8 mouse cellular contexts compared by ENCODE assay signal in the genomic region with DNA sequence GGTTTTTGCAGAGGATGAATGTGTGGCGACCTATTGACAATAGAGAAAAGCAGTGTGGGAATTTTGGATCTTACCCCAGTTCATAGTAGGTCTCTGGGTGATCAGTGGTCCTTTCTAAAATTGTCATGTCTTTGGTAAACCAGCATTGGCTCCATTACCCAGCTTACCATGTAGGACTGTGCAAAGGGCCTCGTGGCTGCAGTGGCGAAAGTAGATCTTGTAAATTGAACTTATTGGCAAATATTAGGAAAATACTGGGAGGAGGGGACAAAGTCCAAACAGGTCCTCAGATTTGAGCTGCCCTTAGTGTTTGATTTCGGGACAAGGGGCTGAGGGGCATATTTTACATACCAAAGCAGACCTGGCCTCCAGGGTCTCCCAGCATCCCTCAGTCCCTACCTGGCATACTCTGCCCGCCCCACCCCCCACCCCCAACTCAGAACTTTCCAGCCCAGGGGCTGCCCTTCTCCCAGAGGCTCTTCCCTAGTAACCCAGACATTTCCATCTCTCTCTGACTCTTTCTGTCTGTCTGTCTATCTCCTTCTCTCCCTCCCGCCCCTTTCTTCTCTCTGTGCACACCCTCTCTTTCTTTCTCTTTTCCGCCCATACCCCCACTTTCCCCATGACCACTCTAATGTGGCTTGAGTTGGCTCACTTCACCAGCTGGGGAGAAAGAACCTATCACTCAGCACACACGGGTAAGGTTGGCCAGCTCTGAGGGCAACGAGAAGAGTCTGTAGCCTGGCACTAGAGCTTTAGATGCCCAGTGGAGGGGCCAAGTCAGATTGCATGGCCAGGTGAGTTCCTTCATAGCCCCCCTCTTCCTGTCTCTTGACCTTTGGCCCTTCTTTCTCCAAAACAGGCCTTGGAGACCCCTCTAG. TPM values are rescaled to one million over a fixed set of nuclear protein-coding genes. Genes with fewer than 3 reads are reported as not detected.
A peak's percentile ranks its signal among the peaks of the same experiment; 100 is the strongest.
DNase-seq lines count a peak whose midpoint lies in the region; ATAC-seq and TF ChIP-seq lines count a peak whose summit lies in the region.

No protein-coding gene starts in this region.

- no peaks in the 10 kb centered on the region for H3K27me3 ChIP-seq in erythroblast, embryonic 14.5 days (ENCODE audit: control insufficient read depth)
- H3K27me3 ChIP-seq in kidney, embryonic 16.5 days (ENCODE audit: insufficient read depth, low read length): no peaks in the 10 kb centered on the region
- H3K27me3 ChIP-seq in kidney, adult 2 months (replicated peaks; ENCODE audit: control insufficient read depth, insufficient read depth, low read length): no peaks in the 10 kb centered on the region
- no peaks in the 10 kb centered on the region for H3K27me3 ChIP-seq in embryonic facial prominence, embryonic 10.5 days (replicated peaks; ENCODE audit: low read depth, poor library complexity, severe bottlenecking)
- H3K27me3 ChIP-seq in liver, embryonic 13.5 days: no peaks in the 10 kb centered on the region

- ATAC-seq in erythroblast, adult 5-6 weeks (replicated peaks; ENCODE audit: low FRiP score, poor library complexity, severe bottlenecking): no peak
- no peak for ATAC-seq in kidney, embryonic 16.5 days (ENCODE audit: low FRiP score, low TSS enrichment)
- no peak for ATAC-seq in liver, embryonic 13.5 days (ENCODE audit: low read depth)

- DNase-seq in kidney, adult 2 months: no peak
- no peak for DNase-seq in embryonic facial prominence, embryonic 10.5 days (ENCODE audit: low spot score)
- no peak for DNase-seq in liver, embryonic 13.5 days
- no peak for DNase-seq in embryo, embryonic 9.5 days (ENCODE audit: extremely low spot score)
- DNase-seq in cerebellum, postnatal 4 days (ENCODE audit: low spot score in 2 of 2): no peak

- no peaks in the 10 kb centered on the region for H3K9me3 ChIP-seq in erythroblast, embryonic 14.5 days (ENCODE audit: control insufficient read depth, low read length)
- no peaks in the 10 kb centered on the region for H3K9me3 ChIP-seq in kidney, embryonic 16.5 days (ENCODE audit: low read length)
- H3K9me3 ChIP-seq in embryonic facial prominence, embryonic 10.5 days: no peaks in the 10 kb centered on the region
- no peaks in the 10 kb centered on the region for H3K9me3 ChIP-seq in liver, embryonic 13.5 days (replicated peaks)

- no peak for TF ChIP-seq CTCF in kidney, adult 2 months (conservative IDR thresholded peaks at IDR 0.05; ENCODE audit: insufficient read depth, insufficient read length, low read depth, low read length)

- no peak for TF ChIP-seq POLR2A in kidney, adult 2 months (IDR thresholded peaks at IDR 0.05; ENCODE audit: low read depth, low read length)

- no peak overlapping the region for H3K4me2 ChIP-seq in kidney, embryonic 16.5 days (replicated peaks; ENCODE audit: low read depth, low read length)
- H3K4me2 ChIP-seq in liver, embryonic 13.5 days: peak overlapping the region; percentile 59

- H3K36me3 ChIP-seq in erythroblast, embryonic 14.5 days (ENCODE audit: control insufficient read depth): peaks cover 90% of the 10 kb centered on the region
- peaks cover 12% of the 10 kb centered on the region; the same call in 1 of the 2 replicates for H3K36me3 ChIP-seq in kidney, embryonic 16.5 days (ENCODE audit: insufficient read depth, low read length)
- H3K36me3 ChIP-seq in kidney, adult 2 months (ENCODE audit: control insufficient read depth, insufficient read depth, low read length): no peaks in the 10 kb centered on the region
- H3K36me3 ChIP-seq in embryonic facial prominence, embryonic 10.5 days (replicated peaks): peaks cover 55% of the 10 kb centered on the region
- H3K36me3 ChIP-seq in liver, embryonic 13.5 days: peaks cover 41% of the 10 kb centered on the region

- 80% methylated on average over 9 of the region's 9 CpGs for WGBS in kidney, embryonic 16.5 days
- 75% methylated on average over 9 of the region's 9 CpGs for WGBS in kidney, adult 2 months
- 68% methylated on average over 9 of the region's 9 CpGs for WGBS in embryonic facial prominence, embryonic 10.5 days
- WGBS in liver, embryonic 13.5 days (ENCODE audit: insufficient replicate concordance): 48% methylated on average over 9 of the region's 9 CpGs

- peak overlapping the region; percentile 49 for H3K4me3 ChIP-seq in erythroblast, embryonic 14.5 days (replicated peaks)
- no peak overlapping the region for H3K4me3 ChIP-seq in kidney, embryonic 16.5 days (ENCODE audit: low read length)
- H3K4me3 ChIP-seq in kidney, adult 2 months (ENCODE audit: insufficient read depth, low read depth, low read length): no peak overlapping the region
- no peak overlapping the region for H3K4me3 ChIP-seq in embryonic facial prominence, embryonic 10.5 days
- 0 out of 2 replicates have a peak overlapping the region, but pooled peaks have one; percentile 6 for H3K4me3 ChIP-seq in liver, embryonic 13.5 days (replicated peaks)

- H3K4me1 ChIP-seq in erythroblast, embryonic 14.5 days (ENCODE audit: control insufficient read depth): peaks cover 95% of the 10 kb centered on the region
- H3K4me1 ChIP-seq in kidney, embryonic 16.5 days (ENCODE audit: insufficient read depth, low read length): peaks cover 34% of the 10 kb centered on the region
- H3K4me1 ChIP-seq in kidney, adult 2 months (ENCODE audit: control insufficient read depth, insufficient read depth, low read length): no peaks in the 10 kb centered on the region
- peaks cover 44% of the 10 kb centered on the region for H3K4me1 ChIP-seq in embryonic facial prominence, embryonic 10.5 days
- peaks cover 100% of the 10 kb centered on the region for H3K4me1 ChIP-seq in liver, embryonic 13.5 days (replicated peaks)

- no peak overlapping the region for H3K9ac ChIP-seq in kidney, embryonic 16.5 days (replicated peaks; ENCODE audit: low read length)
- peak overlapping the region; percentile 70 for H3K9ac ChIP-seq in liver, embryonic 13.5 days

- H3K27ac ChIP-seq in kidney, embryonic 16.5 days (ENCODE audit: low read length): peak overlapping the region; percentile 79
- no peak overlapping the region for H3K27ac ChIP-seq in kidney, adult 2 months (ENCODE audit: insufficient read depth, low read depth, low read length)
- peak overlapping the region; percentile 73 for H3K27ac ChIP-seq in embryonic facial prominence, embryonic 10.5 days (replicated peaks)
- H3K27ac ChIP-seq in liver, embryonic 13.5 days: peak overlapping the region; percentile 96

RNA-seq across cellular contexts. Expression of gene Tnk2, which starts 23.2 kb away (rescaled TPM):
- 59.1 and 61.6 TPM in 2 replicates for polyA plus RNA-seq in erythroblast, embryonic 14.5 days (2012)
- 15.8 and 33.2 TPM in 2 replicates for total RNA-seq in erythroblast, adult 5-6 weeks (2015; ENCODE audit: low replicate concordance)
- 19.6 and 29.7 TPM in 2 replicates for total RNA-seq in erythroblast, adult 5-6 weeks (2017; ENCODE audit: low replicate concordance)
- 10.9 and 11.3 TPM in 2 replicates for polyA plus RNA-seq in kidney, embryonic 16.5 days (2015; fragmentation: Nextera tagmentation; extraction: Ambion mirVana)
- 35.8 and 40.8 TPM in 2 replicates for polyA plus RNA-seq in kidney, adult 2 months (2012; rRNA removed)
- polyA plus RNA-seq in embryonic facial prominence, embryonic 10.5 days (2016; fragmentation: Nextera tagmentation; extraction: Ambion mirVana): 8.6 and 8.7 TPM in 2 replicates
- polyA plus RNA-seq in liver, embryonic 13.5 days (2015; fragmentation: Nextera tagmentation; extraction: Ambion mirVana): 4.2 and 4.9 TPM in 2 replicates

RNA-seq across cellular contexts. Expression of gene Tfrc, which starts 58.2 kb away (rescaled TPM):
- polyA plus RNA-seq in erythroblast, embryonic 14.5 days (2012): 5.4 and 6.9 TPM in 2 replicates
- total RNA-seq in erythroblast, adult 5-6 weeks (2015; ENCODE audit: low replicate concordance): 1,871 and 1,887 TPM in 2 replicates
- 2,733 and 3,492 TPM in 2 replicates for total RNA-seq in erythroblast, adult 5-6 weeks (2017; ENCODE audit: low replicate concordance)
- polyA plus RNA-seq in kidney, embryonic 16.5 days (2015; fragmentation: Nextera tagmentation; extraction: Ambion mirVana): 46.5 and 48.5 TPM in 2 replicates
- polyA plus RNA-seq in kidney, adult 2 months (2012; rRNA removed): 7.9 and 12.0 TPM in 2 replicates
- 50.0 and 61.5 TPM in 2 replicates for polyA plus RNA-seq in embryonic facial prominence, embryonic 10.5 days (2016; fragmentation: Nextera tagmentation; extraction: Ambion mirVana)
- 262 and 322 TPM in 2 replicates for polyA plus RNA-seq in liver, embryonic 13.5 days (2015; fragmentation: Nextera tagmentation; extraction: Ambion mirVana)

Comparison
In these comparisons a context has a peak if more than half of its experiments do, and no peak if none do; other contexts are left out.
1. H3K4me3 ChIP-seq: peak in erythroblast, embryonic 14.5 days (single experiment) and liver, embryonic 13.5 days (single experiment); none in kidney, embryonic 16.5 days (single experiment), kidney, adult 2 months (single experiment) and embryonic facial prominence, embryonic 10.5 days (single experiment).